Mouse (Mus musculus): ENCODE results near the gene Idh2.

DNA sequence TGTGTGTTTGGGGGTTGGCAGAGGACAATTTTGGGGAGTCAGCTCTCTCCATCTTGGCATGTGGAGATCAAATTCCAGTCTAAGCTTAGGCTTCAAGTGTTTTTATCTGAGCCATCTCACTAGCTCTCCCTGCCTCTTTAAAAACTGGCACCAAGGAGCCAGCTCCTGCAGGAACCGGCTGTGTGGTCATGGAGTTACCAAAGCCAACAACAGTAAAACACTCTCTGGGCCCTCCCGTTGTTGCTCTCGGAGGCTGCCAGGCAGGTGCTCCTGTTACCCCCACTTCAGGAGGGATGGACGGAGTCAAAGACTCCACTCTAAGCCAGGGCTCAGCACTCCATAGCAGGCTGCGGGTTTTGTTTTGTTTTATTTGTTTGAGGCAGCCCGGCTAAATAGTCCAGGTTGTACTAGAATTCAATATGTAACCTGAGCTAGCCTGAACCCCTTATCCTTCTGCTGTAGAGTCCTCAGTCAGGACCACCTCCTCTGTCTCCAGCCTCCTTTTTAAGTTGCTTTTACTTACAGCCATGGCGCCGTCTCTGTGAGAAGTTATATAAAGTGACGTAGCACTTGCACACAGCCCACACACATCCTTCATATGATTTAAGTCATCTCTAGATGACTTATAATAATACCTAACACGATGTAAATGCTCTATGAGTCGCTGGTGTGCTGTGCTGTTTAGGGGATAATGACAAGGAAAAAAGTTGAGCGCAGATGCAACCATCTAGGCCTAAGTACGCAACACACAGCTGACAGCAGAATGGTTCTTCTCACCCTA is 48.3 kb downstream of the Idh2 start:
- TF ChIP-seq CTCF (IDR thresholded peaks at IDR 0.05; ENCODE audit: low read depth, low read length) (no peak), EP300 (IDR thresholded peaks at IDR 0.05; ENCODE audit: insufficient read depth, low read depth, low read length) (no peak), POLR2A (IDR thresholded peaks at IDR 0.05; ENCODE audit: insufficient read depth, low read length) (no peak)

Data from ES-Bruce4 (cell line).